Mouse (Mus musculus) fat pad, adult 2 months (tissue): ENCODE measurements at regions not wholly inside any gene's neighbourhood (a gene's known extent, or its start where the extent isn't known, plus 50 kb on each side); places are given as distances from the start of the nearest gene placed in this dataset.

ENCODE experiments used
- DNase-seq: peaks from one replicate; pipeline ENCODE4 v3.0.0-alpha.2; 2011; ENCODE audit warnings: low read depth, low spot score; ENCODE audit errors: extremely low read depth

GRCm38 (mm10) chr11:21478191-21478590 is 93.8 kb upstream of the Wdpcp start:
- DNase-seq = no peak

DNA sequence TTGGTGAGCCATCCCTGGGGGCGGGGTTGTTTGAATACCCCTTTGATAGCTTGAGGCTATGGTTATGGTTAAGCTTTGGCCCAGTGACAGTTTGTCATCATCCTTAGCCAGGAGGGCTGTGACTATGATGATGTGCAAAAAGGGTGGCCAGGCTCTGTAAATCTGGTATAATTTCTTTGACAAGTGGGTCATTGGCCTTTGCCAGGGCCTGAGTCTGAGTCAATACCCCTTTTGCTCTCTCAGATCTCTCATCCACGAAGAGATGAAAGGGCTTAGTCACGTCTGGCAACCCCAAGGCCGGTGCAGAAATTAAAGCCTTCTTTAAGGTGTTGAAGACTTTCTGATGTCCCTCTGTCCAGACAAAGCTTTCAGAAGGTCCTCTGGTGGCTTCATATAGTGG is 99.7 kb upstream of the Ugp2 start:
- no peak for DNase-seq

- DNase-seq = no peak
Observed at GRCm38 (mm10) chr11:21468465-21468864, 97.5 kb upstream of the Ugp2 start.

DNA sequence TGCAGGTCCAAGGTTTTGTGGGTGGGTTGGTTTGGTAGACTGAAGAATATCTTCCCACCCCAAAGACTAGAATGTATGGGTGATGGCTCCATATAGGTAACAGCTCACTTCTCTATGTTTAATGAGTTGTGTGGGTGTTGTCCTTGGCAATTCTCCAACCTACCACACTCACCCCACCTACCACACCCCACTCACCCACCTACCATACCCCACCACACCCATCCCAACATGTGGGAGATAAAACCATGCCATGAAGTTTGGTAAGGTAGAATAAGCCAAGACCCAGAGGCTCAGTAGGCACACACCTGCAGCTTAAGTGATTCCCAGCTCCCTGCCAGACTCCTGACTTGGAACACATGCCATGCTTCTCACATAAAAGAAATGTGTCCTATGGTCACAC is 89.0 kb upstream of the Ugp2 start:
- DNase-seq = no peak

GRCm38 (mm10) chr11:21453308-21454106 is 82.5 kb upstream of the Ugp2 start:
- no peak for DNase-seq

GRCm38 (mm10) chr11:21433726-21434125 is 62.7 kb upstream of the Ugp2 start:
- DNase-seq = no peak

- no peak for DNase-seq
Observed at GRCm38 (mm10) chr11:21430021-21430420, 59.0 kb upstream of the Ugp2 start.

DNA sequence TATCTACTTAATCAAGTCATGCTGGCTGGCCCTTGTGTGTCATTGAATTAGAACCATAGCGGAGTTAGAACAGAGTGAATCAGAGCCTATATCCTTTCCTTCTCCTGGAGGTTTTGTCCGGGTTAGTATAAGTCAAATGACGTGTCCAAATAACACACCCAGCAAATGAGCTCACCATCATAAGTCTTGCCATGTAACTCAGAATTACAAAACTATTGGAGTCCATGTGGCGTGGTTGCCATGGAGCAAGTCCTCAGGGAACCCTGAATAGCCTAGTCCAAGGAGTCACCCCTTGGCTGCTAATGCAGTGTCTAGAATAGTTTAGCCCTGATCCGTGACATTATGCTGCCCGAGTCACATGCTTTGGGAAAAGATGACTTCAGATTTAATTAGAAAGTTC is 57.7 kb upstream of the Ugp2 start:
- DNase-seq = peak; percentile 33

DNA sequence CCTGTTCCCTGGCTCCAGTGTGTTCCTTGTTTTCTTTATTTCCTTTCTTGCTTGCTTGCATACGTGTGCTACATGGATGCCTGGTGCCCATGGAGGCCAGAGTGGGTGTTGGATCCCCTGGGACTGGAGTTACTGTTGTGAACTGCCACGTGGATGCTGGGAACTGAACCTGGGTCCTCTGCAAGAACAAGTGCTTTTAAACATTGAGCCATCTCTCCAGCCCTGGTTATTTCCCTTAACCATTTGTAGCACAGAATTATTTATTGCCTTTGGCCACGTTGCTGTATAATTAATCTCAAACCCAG is 57.0 kb upstream of the Ugp2 start:
- no peak for DNase-seq

GRCm38 (mm10) chr11:21427291-21428012 is 56.5 kb upstream of the Ugp2 start:
- DNase-seq = no peak

- DNase-seq = peak; percentile 21
Observed at GRCm38 (mm10) chr11:21425480-21426101, 54.6 kb upstream of the Ugp2 start.

DNA sequence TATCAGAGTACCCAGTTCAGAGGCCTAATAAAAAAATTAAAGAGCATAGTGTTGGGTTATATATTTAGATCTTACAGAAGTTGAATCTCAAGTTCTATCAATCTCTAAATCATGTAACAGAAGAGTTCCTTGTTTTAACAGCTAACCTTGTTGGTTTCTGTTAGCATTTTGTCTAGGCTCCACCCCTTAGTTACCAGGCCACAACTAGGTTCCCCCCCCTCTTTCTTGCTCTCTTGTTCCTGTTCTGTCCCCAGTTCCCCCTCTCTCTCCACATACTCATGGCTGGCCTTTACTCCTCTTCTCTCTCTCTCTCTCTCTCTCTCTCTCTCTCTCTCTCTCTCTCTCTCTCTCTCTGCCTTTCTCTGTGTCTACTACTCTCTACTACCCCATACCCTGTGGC is 53.3 kb upstream of the Ugp2 start:
- DNase-seq = no peak

- DNase-seq = no peak
Observed at GRCm38 (mm10) chr11:21422281-21422878, 51.4 kb upstream of the Ugp2 start.
